Mouse (Mus musculus) CH12F3 (cell line): Measurements from ENCODE around the gene Ice1.

ENCODE experiments used
- in situ Hi-C: fragments of 300-500 bp; cut with MboI; formaldehyde crosslinking; loops from 2 replicates; pipeline ENCODE4 v1.14.3; 2020; ENCODE audit warnings: low sequenced_read_pairs

Gene Ice1

GRCm38 (mm10) chr13:70641381-70641780, 3.9 kb upstream of the Ice1 start:
- in situ Hi-C loops: loop anchor here (5.0 to 10.0 kb wide), 2 partner anchors 201 to 353 kb away; partner anchors contain the start of gene Adamts16

DNA sequence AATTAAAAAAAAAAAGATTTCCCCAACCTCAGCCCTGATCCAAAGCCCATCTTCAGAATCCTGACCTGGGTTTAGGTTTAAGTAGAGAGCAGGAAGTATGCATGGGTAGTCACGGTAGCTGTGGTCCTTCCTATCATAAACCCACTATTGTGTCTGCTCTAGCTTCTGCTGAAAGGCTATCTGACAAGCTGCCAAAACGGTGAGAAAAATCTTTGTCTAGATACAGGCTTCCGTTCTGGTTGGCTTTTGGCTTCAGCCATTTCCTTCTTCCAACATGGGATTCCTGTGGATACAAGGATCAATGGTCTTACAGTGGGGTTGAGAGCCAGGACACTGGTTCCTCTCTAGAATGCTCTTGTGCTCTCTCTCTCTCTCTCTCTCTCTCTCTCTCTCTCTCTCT, 2.2 kb upstream of the Ice1 start:
- in situ Hi-C loops: loop anchor here (5.0 to 10.0 kb wide), 2 partner anchors 203 to 355 kb away; partner anchors contain the start of gene Adamts16

- in situ Hi-C loops: no loop called here
These were observed 343 bp upstream of the Ice1 start for GRCm38 (mm10) chr13:70637662-70638291.

DNA sequence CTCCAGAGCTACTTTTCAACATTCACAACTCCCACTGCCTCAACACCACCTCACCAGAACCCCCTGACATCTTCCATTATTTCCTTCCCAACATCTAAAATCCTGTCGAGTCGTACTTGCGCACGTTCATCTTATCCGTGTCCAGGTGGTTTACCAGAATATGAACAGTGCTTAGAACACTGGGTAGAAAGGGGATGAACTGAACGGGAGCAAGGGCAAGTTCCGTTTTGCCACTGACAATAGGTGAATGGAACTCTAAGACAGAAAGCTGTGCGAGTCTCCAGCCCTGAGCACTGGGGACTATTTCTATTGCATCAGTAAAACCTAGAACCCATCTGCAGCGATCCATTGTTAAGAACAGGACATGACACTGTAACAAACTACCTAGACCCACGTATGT, 728 bp downstream of the Ice1 start:
- in situ Hi-C loops: no loop called here

DNA sequence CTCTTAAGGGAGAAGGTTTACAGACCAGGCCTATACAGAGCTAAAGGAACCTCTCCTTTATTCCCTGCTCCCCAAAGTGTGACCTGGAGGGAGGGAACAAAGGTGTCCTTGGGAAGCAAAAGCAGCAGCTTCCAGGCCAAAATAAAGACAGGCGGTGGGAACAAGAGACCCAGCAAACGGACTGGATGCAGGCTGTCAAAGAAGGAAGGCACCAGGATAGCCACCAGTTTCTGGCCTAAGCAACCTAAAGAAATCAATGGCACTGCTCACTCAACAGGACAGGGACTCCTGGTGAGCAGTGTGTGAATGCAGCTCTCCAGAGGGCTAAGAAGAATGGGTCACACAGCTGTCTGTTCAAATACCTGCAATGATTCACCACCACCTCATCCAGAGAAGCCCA, 1.8 kb downstream of the Ice1 start:
- in situ Hi-C loops: no loop called here

DNA sequence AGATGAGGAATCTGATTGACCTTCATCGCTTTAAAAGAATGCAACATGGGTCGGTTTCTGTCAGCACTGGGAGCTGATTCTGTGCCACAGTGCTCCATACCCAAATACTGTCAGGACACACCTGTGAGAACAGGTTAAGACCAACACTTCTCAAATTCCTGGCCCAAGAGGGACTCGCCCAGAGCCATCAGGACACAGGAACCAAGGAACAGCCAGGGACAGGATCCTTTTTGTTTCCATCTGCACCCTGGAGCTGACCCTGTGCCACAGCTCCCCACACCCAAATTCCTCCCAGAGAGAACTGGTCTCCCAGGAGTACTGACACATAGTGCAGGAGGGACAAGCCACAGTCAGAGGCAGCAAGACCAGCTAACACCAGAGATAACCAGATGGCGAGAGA, 11.0 kb downstream of the Ice1 start:
- in situ Hi-C loops: no loop called here

- in situ Hi-C loops: no loop called here
These were observed 11.8 kb downstream of the Ice1 start for GRCm38 (mm10) chr13:70625665-70626064.

DNA sequence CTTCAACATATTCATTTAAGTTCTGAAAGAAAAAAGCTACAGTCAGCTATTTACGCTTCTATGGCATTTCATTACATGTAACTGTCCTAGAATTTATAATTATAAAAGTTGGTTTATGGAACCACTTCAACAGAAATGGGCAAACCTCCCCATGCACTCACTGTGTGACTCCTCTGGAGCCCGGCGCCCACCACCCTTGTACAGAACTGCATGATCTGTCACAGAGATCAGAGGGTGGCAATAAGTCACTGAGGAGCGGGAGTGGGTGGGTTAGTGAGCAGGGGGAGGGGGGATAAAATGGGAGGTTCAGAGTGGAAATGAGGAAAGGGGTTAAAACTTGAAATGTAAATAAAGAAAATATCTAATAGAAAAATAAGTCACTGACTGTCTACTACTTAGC, 13.0 kb downstream of the Ice1 start:
- in situ Hi-C loops: no loop called here

- in situ Hi-C loops: no loop called here
These were observed 14.9 kb downstream of the Ice1 start for GRCm38 (mm10) chr13:70622461-70623057.

GRCm38 (mm10) chr13:70621509-70621908, 15.9 kb downstream of the Ice1 start:
- in situ Hi-C loops: no loop called here

GRCm38 (mm10) chr13:70612837-70613236, 24.6 kb downstream of the Ice1 start:
- in situ Hi-C loops: no loop called here

GRCm38 (mm10) chr13:70610431-70611420, 26.7 kb downstream of the Ice1 start:
- in situ Hi-C loops: no loop called here

DNA sequence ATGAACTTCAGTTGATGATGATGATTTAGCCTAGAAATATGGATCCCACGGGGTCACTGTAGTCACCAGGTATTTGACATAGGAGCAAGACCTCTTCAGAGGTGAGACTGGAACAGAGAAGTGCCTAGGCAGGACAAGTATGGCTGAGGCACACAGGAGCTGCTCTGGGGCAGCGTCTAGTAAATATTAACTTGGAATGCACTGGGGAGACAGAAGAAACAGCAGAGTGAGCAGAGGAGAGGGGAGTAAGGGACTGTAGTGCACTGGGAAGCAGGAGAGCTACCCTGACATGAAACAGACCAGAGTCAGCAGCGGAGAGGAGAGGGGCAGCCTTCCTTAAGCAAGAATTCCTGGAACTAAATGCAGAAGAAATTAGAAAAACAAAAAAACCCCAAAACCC, 27.8 kb downstream of the Ice1 start:
- in situ Hi-C loops: no loop called here

GRCm38 (mm10) chr13:70605366-70605765, 32.1 kb downstream of the Ice1 start:
- in situ Hi-C loops: no loop called here

DNA sequence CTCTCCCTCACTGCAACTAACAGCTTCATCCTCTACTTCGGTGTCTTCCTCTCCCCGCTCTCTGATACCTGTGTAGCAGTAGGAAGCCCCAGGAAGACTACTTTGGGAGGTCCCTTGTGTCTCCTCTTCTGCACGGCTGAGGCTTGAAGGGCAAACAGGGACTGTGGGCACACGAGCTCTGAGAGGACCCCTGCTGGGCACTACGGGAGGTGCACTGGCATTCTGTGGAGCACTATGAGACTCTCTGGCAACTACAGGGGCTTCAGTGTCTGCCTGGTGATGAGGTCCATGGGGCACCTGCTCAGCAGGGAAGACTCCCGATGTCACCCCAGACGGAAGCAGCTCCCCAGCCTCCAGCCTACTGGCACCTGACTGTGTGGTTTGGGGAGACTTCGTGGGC, 32.7 kb downstream of the Ice1 start:
- in situ Hi-C loops: no loop called here

- in situ Hi-C loops: no loop called here
These were observed 35.9 kb downstream of the Ice1 start for GRCm38 (mm10) chr13:70601566-70601965.

GRCm38 (mm10) chr13:70599964-70600619, 37.3 kb downstream of the Ice1 start:
- in situ Hi-C loops: loop anchor here (25.0 kb wide), 2 partner anchors 788 to 913 kb away; partner anchors contain the start of gene Med10

DNA sequence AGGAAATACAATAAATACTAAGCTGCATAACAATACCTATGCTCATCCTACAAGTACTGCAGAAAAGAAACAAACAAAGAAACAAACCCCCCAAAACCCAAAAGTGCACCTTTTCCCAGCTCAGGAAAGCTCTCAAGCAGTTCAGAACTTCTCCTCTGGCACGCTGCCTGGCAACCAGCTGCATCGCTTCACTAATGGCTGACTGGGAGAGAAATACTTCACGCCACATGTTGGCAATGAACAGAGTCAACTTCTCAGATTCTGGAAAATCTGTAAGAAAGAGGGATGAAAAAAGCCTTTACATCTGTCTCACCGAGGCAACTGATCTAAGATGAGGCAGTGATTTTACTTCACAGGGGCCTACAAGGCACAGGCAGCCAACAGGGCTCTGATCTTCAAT, 38.5 kb downstream of the Ice1 start:
- in situ Hi-C loops: loop anchor here (25.0 kb wide), 2 partner anchors 787 to 912 kb away; partner anchors contain the start of gene Med10

- in situ Hi-C loops: loop anchor here (25.0 kb wide), 2 partner anchors 785 to 910 kb away; partner anchors contain the start of gene Med10
These were observed 40.5 kb downstream of the Ice1 start for GRCm38 (mm10) chr13:70596901-70597300.

- in situ Hi-C loops: loop anchor here (25.0 kb wide), 2 partner anchors 778 to 903 kb away; partner anchors contain the start of gene Med10
These were observed 47.1 kb downstream of the Ice1 start for GRCm38 (mm10) chr13:70590248-70590762.
